Mouse (Mus musculus) cerebellum, adult 9-10 months (tissue): ENCODE measurements around the gene 4430402I18Rik.
A peak's percentile ranks its signal among the peaks of the same experiment; 100 is the strongest.
"Not testable (repeated sequence)": the region's sequence is repeated elsewhere in the genome, so short reads cannot be mapped to it uniquely, and the experiment has no call there.

Experiments
- DNase-seq: peaks from one replicate; pipeline ENCODE4 v3.0.0; 2022

Gene 4430402I18Rik

GRCm38 (mm10) chr19:28967652-28968051 lies at the start of gene 4430402I18Rik:
4430402I18Rik (minus strand) TSS chr19:28967800.
- no peak for DNase-seq

DNA sequence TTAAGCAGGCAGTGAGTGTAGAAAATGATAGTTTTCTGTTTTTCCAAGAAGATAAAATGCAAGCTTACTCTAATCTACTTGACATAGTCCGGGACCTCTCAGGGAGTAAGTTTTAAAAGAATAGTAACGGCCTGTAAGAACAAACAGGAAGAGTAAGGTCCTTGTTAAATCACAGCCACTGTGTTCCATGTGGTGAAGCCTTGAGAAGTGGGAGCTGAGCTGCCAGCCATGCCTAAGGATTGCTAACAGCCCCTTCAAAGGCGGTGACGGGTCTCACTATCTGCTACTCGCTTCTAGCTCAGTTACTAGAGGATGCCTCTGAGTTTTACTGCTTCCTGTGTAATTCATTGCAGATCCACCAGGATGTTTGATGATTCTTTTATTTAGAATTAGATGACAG lies 49.2 kb upstream of the 4430402I18Rik start:
- DNase-seq, result no peak

- no peak for DNase-seq
These were observed 48.7 kb upstream of the 4430402I18Rik start for GRCm38 (mm10) chr19:29016204-29016765.

GRCm38 (mm10) chr19:29015410-29016203 lies 48.0 kb upstream of the 4430402I18Rik start:
- no peak for DNase-seq

DNA sequence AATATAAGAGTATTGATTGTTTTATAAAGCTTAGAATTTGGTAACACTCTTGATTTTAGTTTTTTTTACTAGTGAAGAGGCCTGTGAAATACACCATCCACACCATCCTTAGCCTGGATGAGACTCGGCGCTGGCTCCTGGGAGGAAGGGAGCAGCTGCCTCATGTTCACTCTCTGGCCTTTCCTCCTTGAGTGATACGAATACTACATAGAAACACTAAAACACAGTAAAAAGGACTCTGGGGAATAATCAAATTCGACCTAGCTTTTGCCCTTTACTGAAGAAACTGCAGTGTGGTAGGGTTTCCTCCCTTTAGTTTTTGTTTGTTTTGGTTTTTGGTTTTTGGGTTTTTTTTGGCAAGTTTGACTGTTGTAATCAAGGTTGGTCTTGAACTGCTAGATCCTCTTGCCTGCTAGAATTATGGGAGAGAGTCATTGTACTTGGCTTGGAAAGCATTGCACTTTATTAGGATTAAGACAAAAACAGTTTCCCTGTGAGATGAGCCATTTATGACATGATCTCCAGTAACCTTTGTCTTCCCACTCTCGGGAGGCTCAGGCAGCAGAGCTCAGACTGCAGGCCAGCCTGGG lies 47.0 kb upstream of the 4430402I18Rik start:
- no peak for DNase-seq

GRCm38 (mm10) chr19:29011355-29011990 lies 43.9 kb upstream of the 4430402I18Rik start:
- no peak for DNase-seq

GRCm38 (mm10) chr19:29009046-29009445 lies 41.4 kb upstream of the 4430402I18Rik start:
- no peak for DNase-seq

- DNase-seq, result no peak
These were observed 40.6 kb upstream of the 4430402I18Rik start for GRCm38 (mm10) chr19:29008069-29008706.

DNA sequence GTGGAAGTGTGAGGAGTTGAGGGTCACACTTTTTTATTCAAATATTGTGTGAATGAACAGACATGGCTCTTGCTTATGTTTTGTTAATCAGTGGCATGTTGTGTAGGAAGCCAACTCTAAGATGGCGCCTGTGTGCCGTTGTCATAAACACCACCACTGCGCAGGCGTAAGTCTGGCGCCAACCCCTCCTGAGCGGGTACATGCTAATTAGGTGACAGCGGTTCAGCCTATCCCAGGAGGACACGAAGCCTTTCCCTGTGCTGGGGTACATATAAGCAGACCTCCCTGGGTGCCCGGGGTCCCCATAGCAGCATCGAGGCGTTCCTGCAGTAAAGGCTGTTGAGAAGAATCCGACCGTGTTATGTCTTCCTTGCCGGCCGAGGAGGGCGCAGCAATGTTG lies 32.7 kb upstream of the 4430402I18Rik start:
- DNase-seq, result not testable (repeated sequence)

DNA sequence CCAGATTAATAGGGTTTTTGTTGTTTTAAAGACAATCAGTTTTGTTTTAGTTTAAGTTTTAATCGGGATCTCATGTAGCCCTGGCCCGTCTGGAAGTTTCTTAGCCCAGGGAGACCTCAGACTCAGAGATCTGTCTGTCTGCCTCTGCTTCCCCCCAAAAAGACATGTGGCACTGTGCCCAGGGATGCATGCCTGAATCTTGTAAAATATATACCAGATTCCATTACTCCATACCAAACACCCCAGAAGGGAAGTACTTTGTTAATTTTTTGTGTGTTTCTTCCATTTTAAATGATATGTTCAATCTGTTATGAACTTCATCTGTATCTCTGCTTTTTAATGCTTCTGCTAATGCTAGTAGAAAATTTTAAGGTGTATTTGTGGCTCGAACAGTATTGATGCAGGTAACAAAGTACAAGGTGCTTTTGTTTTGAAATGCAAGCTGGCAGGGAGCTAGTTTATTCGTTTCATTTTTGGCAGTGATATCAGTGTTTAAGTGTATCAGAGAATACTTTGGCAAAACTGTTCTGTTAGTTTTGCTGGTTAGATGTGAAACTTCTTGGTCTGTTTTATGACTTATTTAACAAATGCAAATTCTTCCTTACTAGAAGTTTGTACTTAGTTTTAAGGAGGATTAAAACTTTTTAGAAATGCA lies 30.5 kb upstream of the 4430402I18Rik start:
- no peak for DNase-seq

DNA sequence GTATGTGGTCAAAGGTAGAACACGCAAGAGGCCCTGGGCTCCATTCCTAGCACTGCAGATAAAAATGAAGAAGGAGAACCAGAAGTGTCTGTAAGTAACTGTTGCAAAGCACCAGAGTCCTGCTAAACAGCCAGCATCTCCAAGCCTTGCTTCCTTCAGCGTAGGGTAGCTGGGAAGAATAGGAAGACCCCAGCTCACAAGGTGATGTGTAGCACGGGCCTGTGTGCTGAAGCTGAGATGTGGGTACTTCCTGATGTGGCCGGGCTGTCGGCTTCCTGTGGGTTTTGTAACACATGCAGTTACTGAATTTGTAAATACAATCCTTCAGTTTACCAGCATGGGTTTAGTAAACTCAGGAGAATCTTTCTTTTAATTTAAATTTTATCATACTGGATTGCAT lies 27.8 kb upstream of the 4430402I18Rik start:
- no peak for DNase-seq

DNA sequence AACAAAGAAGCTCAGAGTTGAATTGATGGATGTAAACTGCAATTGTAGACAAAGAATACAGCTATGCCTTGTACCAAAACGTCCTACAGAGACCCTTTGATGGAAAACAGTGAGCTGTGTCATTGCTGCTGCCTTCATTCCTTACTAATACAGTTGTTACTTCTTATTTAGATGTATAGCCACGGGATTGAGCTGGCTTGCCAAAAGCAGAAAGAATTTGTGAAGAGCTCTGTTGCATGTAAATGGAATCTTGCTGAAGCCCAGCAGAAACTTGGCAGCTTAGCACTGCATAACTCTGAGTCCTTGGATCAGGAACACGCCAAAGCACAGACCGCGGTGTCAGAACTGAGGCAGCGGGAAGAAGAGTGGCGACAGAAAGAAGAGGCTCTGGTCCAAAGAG lies 27.3 kb upstream of the 4430402I18Rik start:
- peak; percentile 25 for DNase-seq

DNA sequence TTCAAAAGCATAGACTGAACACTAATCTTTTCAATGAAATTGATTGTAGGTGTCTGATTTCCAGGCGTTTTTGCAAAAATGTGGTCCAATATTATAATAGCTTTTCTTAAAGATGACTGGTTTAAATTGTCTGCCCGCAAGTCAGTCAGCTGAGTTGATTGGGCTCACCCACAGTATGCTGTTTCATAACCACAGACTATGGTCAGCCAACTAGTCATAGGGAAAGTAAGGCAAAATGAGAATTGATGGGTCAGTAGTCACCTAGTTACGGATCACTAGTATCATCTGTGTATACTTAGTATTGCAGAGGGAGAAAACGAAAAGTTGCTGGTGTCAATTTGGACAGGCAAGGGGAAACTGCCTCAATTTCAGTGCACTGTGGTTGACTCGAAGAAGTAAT lies 23.8 kb upstream of the 4430402I18Rik start:
- DNase-seq, result no peak

- no peak for DNase-seq
These were observed 23.1 kb upstream of the 4430402I18Rik start for GRCm38 (mm10) chr19:28990590-28991221.

DNA sequence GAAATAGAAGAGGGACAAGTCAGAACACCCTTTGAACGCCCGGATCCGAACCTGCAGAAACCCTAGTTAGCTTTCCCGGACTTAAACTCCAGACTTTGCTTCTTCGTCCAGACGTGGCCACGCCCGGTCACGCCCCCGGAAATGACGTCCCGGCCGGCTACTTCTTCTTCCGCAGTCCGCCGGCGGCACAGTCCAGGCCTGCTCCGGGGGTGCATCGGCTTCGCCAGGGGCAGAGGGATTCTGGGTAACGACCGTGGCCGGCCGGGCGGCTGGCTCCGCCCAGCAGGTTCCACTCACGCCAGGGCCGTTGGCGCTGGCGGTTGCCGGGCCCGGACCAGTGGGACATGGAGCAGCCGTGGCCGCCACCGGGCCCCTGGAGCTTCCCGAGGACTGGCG lies 22.6 kb upstream of the 4430402I18Rik start, which contains the start of gene Cdc37l1:
Cdc37l1 (plus strand) TSS at position 159 of the 396 bp plus-strand sequence.
- DNase-seq, result peak; percentile 97

- DNase-seq, result peak; percentile 33
These were observed 21.9 kb upstream of the 4430402I18Rik start for GRCm38 (mm10) chr19:28989515-28989914.

DNA sequence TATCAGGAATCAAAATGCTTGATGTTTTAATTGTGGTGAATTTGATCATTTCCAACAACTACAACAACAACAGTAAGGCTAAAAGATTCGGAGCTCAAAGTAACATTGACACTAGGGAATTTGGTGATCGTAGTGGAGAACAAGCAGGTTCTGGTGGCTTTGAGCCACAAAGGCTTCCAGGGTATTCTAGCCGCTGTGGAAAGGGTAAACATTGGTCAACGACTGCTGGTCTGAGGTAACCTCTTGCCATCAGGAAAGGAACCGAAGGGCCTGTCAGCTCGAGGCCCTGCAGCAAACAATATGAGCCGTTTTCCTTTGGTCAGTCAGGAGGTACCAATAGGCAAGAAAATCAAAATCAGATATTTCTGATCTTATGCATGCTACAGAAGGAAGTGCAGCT lies 15.0 kb upstream of the 4430402I18Rik start:
- no peak for DNase-seq

DNA sequence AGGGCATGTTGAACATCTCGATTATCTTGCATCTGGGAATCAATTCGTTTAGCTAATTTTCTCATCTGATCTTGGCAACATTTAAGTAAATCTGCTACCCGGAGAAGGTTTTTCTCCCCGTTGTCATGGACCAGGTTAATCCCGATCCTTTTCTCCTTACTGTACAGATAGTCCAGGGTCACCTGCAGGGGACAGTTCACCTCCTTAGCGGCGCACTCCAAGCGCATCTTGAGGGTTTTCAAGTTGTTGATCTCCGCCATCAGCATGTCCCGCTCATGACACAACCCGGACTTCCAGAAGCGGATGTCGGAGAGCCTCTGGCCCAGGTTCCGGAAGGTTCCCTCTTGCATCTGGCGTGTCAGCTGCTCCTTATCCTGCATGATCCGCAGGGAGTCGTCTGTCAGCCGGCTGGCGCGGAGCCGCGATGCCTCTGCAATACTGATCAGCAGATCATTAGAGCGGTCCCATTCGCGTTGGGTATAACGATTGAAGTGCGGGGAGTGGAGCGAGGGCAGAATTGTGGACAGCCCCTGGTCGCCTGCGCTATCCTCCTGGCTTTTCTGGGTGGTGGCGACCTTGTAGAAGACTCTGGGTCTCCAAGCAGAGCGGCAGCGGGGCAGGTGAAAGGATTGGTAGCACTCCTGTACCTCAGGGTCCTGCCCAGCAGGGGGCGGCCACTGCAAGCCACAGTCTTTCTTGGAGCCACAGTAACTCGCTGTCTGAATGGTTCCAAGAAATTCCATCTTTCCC lies 7.4 kb upstream of the 4430402I18Rik start:
- DNase-seq, result peak; percentile 69

GRCm38 (mm10) chr19:28970251-28970650 lies 2.7 kb upstream of the 4430402I18Rik start:
- DNase-seq, result no peak

DNA sequence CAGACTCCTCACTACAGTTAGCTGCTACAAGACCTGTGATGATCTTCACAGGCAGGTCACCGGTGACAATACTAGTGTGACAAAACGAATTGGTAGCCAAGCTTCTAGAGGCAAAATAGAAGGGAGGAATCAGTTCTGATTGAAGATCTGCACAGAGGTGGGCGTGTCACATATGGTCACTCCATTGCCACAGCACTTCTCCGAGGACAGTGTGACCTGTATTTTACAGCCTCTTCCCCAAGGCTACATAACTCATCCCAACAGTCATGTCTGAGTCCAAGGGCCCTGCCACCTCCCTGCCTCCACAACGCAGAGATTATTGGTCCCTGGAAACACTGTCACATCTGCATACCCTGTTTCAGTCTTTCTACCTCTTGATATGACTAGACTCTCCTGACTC lies 1.6 kb upstream of the 4430402I18Rik start:
- DNase-seq, result no peak

GRCm38 (mm10) chr19:28968178-28968577 lies 578 bp upstream of the 4430402I18Rik start:
- DNase-seq, result no peak
